ENCODE assay signal across 8 mouse cellular contexts in the genomic region with DNA sequence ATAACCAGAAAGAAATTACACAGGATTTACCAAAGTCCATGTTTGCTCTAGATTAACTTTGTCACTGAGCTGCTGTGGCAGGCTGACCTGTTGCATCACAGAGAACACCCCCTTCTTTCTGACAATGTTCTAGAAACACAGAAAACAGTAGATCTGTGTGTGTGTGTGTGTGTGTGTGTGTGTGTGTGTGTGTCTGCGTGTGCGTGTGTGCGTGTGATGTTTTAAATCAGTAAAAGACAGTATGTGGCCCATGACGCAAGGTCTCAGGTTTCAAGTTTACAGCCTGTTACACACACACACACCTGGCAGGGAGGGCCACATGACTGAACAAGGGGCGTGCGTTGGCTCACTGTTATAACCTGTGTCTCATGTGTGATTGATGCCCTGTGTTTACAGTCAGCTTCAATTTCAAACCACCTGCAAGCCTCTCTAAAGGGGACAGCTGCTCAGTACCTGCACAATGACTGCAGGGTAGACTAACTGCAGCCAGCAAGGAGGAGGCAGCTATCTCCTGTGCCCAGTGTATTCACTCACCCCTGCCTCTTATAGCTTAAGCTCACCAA. TPM values are rescaled to one million over a fixed set of nuclear protein-coding genes. Genes with fewer than 3 reads are reported as not detected.
DNase-seq lines count a peak whose midpoint lies in the region; ATAC-seq and TF ChIP-seq lines count a peak whose summit lies in the region.

No protein-coding gene starts in this region.

- peaks cover 29% of the 10 kb centered on the region for H3K79me2 ChIP-seq in liver, adult 2 months (ENCODE audit: control insufficient read depth, insufficient read depth, low read length)

- H3K9me3 ChIP-seq in hindbrain, embryonic 16.5 days (ENCODE audit: control insufficient read depth, low read length): no peaks in the 10 kb centered on the region

- no peak for ATAC-seq in hindbrain, embryonic 16.5 days

- WGBS in hindbrain, embryonic 16.5 days: 70% methylated on average over 6 of the region's 6 CpGs
- WGBS in liver, adult 2 months: 3% methylated on average over 6 of the region's 6 CpGs

- TF ChIP-seq CTCF in cortical plate, adult 2 months (IDR thresholded peaks at IDR 0.05; ENCODE audit: extremely low read depth, insufficient read depth, low read length): no peak
- no peak for TF ChIP-seq CTCF in liver, adult 2 months (IDR thresholded peaks at IDR 0.05; ENCODE audit: low read depth, low read length)

- peak; percentile 11 for DNase-seq in adrenal gland, adult 2 months
- DNase-seq in adrenal gland, postnatal 14 days: no peak
- DNase-seq in liver, adult 2 months (ENCODE audit: extremely low read depth, low read depth, low spot score): peak; percentile 98
- peak; percentile 77 for DNase-seq in naive thymus-derived CD4-positive, alpha-beta T cell, adult 2 months (ENCODE audit: low read depth)
- no peak for DNase-seq in ovary, postnatal 36 days (ENCODE audit: low spot score)
- DNase-seq in frontal cortex, postnatal 10 days (ENCODE audit: low spot score in 2 of 2): no peak

- no peaks in the 10 kb centered on the region for H3K27me3 ChIP-seq in hindbrain, embryonic 16.5 days (replicated peaks; ENCODE audit: control insufficient read depth, insufficient read depth, low read length)
- H3K27me3 ChIP-seq in liver, adult 2 months (ENCODE audit: control insufficient read depth, insufficient read depth, low read length): no peaks in the 10 kb centered on the region

- H3K36me3 ChIP-seq in hindbrain, embryonic 16.5 days (ENCODE audit: control insufficient read depth, insufficient read depth, low read length): no peaks in the 10 kb centered on the region
- H3K36me3 ChIP-seq in liver, adult 2 months (ENCODE audit: control insufficient read depth, insufficient read depth, low read length): peaks cover 4% of the 10 kb centered on the region; the same call in 1 of the 2 replicates

- no peak overlapping the region for H3K27ac ChIP-seq in cortical plate, adult 2 months (ENCODE audit: insufficient read depth, low read length)
- no peak overlapping the region for H3K27ac ChIP-seq in hindbrain, embryonic 16.5 days (ENCODE audit: low read depth, low read length)
- peak overlapping the region; percentile 99 for H3K27ac ChIP-seq in liver, adult 2 months (replicated peaks; ENCODE audit: insufficient read depth, low read depth, low read length)

- peak overlapping the region; percentile 65 for H3K4me3 ChIP-seq in cortical plate, adult 2 months (ENCODE audit: insufficient read depth, low read length)
- H3K4me3 ChIP-seq in hindbrain, embryonic 16.5 days (ENCODE audit: low read length): peak overlapping the region; percentile 88
- peak overlapping the region; percentile 94 for H3K4me3 ChIP-seq in liver, adult 2 months (ENCODE audit: insufficient read depth, low read depth, low read length)

- H3K4me2 ChIP-seq in hindbrain, embryonic 16.5 days (ENCODE audit: low read length): peak overlapping the region; percentile 99

- H3K9ac ChIP-seq in hindbrain, embryonic 16.5 days (ENCODE audit: low read depth, low read length): peak overlapping the region; percentile 15; the same call in 1 of the 2 replicates
- peak overlapping the region; percentile 99 for H3K9ac ChIP-seq in liver, adult 2 months (ENCODE audit: low read depth, low read length)

- TF ChIP-seq POLR2A in cortical plate, adult 2 months (IDR thresholded peaks at IDR 0.05; ENCODE audit: extremely low read depth, insufficient read depth, low read length): no peak
- no peak for TF ChIP-seq POLR2A in liver, adult 2 months (IDR thresholded peaks at IDR 0.05; ENCODE audit: extremely low read depth, insufficient read depth, low read length)

- H3K4me1 ChIP-seq in cortical plate, adult 2 months (ENCODE audit: control insufficient read depth, insufficient read depth, low read length): peaks cover 2% of the 10 kb centered on the region; the same call in 1 of the 2 replicates
- H3K4me1 ChIP-seq in hindbrain, embryonic 16.5 days (ENCODE audit: control insufficient read depth, insufficient read depth, low read depth, low read length): peaks cover 5% of the 10 kb centered on the region
- peaks cover 5% of the 10 kb centered on the region for H3K4me1 ChIP-seq in liver, adult 2 months (ENCODE audit: control insufficient read depth, insufficient read depth, low read length)

RNA-seq across cellular contexts. Expression of gene Man1a, which starts 2.7 kb away (rescaled TPM):
- 100 to 1,000 TPM in 1 of 2 experiments, 10 to 100 TPM in 1; 26.1 to 125 TPM for total RNA-seq in adrenal gland, adult 2 months (2021)
- 58.6 and 89.7 TPM in 2 replicates for polyA plus RNA-seq in adrenal gland, adult 2 months (2012; rRNA removed)
- total RNA-seq in adrenal gland, postnatal 14 days (2021): 80.7 and 83.5 TPM in 2 replicates
- 14.5 and 14.6 TPM in 2 replicates for polyA plus RNA-seq in cortical plate, adult 2 months (2012; rRNA removed)
- polyA plus RNA-seq in hindbrain, embryonic 16.5 days (2015; fragmentation: Nextera tagmentation; extraction: Ambion mirVana): 4.1 and 4.2 TPM in 2 replicates
- 161 and 171 TPM in 2 replicates for total RNA-seq in liver, adult 2 months (2014; rRNA removed)
- polyA plus RNA-seq in liver, adult 2 months (2012; rRNA removed): 45.4 and 53.7 TPM in 2 replicates

Comparison
In these comparisons a context has a peak if more than half of its experiments do, and no peak if none do; other contexts are left out.
1. DNase-seq: peak in adrenal gland, adult 2 months (single experiment), liver, adult 2 months (single experiment) and naive thymus-derived CD4-positive, alpha-beta T cell, adult 2 months (single experiment); none in adrenal gland, postnatal 14 days (single experiment), ovary, postnatal 36 days (single experiment) and frontal cortex, postnatal 10 days (0 of 2).
2. Peak in every context shown above with its lines, with median percentiles within 50 percentile points of each other: H3K4me3 ChIP-seq.